Mouse (Mus musculus) skeletal muscle tissue, adult 2 months (tissue): ENCODE measurements around the gene Nacc2.

Experiments used
- DNase-seq: peaks from one replicate; pipeline ENCODE4 v3.0.0-alpha.2; 2012; ENCODE audit warnings: low read depth, low spot score

The Nacc2 gene

GRCm38 (mm10) chr2:26123079-26123648 lies at the start of gene Nacc2:
Gene Nacc2, minus strand, starts transcription at chr2:26123220.
- DNase-seq, result no peak

- no peak for DNase-seq
Measured at GRCm38 (mm10) chr2:26172166-26172565, 49.1 kb upstream of the Nacc2 start.

- DNase-seq, result no peak
Measured at GRCm38 (mm10) chr2:26170376-26170775, 47.4 kb upstream of the Nacc2 start.

- no peak for DNase-seq
Measured at GRCm38 (mm10) chr2:26168843-26169579, 46.0 kb upstream of the Nacc2 start.

GRCm38 (mm10) chr2:26166890-26167289 lies 43.9 kb upstream of the Nacc2 start:
- DNase-seq, result no peak

- no peak for DNase-seq
Measured at GRCm38 (mm10) chr2:26158064-26158463, 35.0 kb upstream of the Nacc2 start.

GRCm38 (mm10) chr2:26156191-26156977 lies 33.4 kb upstream of the Nacc2 start:
- DNase-seq, result no peak

GRCm38 (mm10) chr2:26155737-26156136 lies 32.7 kb upstream of the Nacc2 start:
- DNase-seq, result no peak

GRCm38 (mm10) chr2:26154586-26154985 lies 31.6 kb upstream of the Nacc2 start:
- DNase-seq, result no peak

GRCm38 (mm10) chr2:26153909-26154340 lies 30.9 kb upstream of the Nacc2 start:
- no peak for DNase-seq

- DNase-seq, result no peak
Measured at GRCm38 (mm10) chr2:26153295-26153694, 30.3 kb upstream of the Nacc2 start.

- no peak for DNase-seq
Measured at GRCm38 (mm10) chr2:26147706-26148370, 24.8 kb upstream of the Nacc2 start.

- no peak for DNase-seq
Measured at GRCm38 (mm10) chr2:26146337-26147042, 23.5 kb upstream of the Nacc2 start.

- no peak for DNase-seq
Measured at GRCm38 (mm10) chr2:26145113-26145512, 22.1 kb upstream of the Nacc2 start.

GRCm38 (mm10) chr2:26144331-26144730 lies 21.3 kb upstream of the Nacc2 start:
- DNase-seq, result no peak

GRCm38 (mm10) chr2:26143556-26143955 lies 20.5 kb upstream of the Nacc2 start:
- peak; percentile 76 for DNase-seq

- DNase-seq, result no peak
Measured at GRCm38 (mm10) chr2:26142986-26143385, 20.0 kb upstream of the Nacc2 start.

- DNase-seq, result no peak
Measured at GRCm38 (mm10) chr2:26141893-26142635, 19.0 kb upstream of the Nacc2 start.

GRCm38 (mm10) chr2:26140903-26141302 lies 17.9 kb upstream of the Nacc2 start:
- DNase-seq, result no peak

GRCm38 (mm10) chr2:26140292-26140819 lies 17.3 kb upstream of the Nacc2 start:
- DNase-seq, result peak; percentile 98
